Mouse (Mus musculus) left cerebral cortex, adult 2 months (tissue): Measurements from ENCODE around the gene Iqcn. TPM values are rescaled to one million over a fixed set of nuclear protein-coding genes. Genes with fewer than 3 reads are reported as not detected.

Experiments
- DNase-seq, 2 experiments: peaks; one replicate each; pipeline ENCODE4 v3.0.0; 2021 to 2022; ENCODE audit warnings: low spot score in 2 of 2, mixed read lengths in 1 of 2; ENCODE audit errors: extremely low spot score in 1 of 2
- H3K27ac ChIP-seq: fragments of 200-600 bp; 2 replicates; pipeline ENCODE4 v1.8.1; 2022
- H3K4me3 ChIP-seq: fragments of 200-600 bp; 2 replicates; pipeline ENCODE4 v1.8.1; 2022
- CTCF ChIP-seq: fragments of 200-600 bp; IDR thresholded peaks from 2 replicates; pipeline ENCODE4 v1.8.1; 2022; ENCODE audit warnings: antibody characterized with exemption, mild to moderate bottlenecking, moderate library complexity
- intact Hi-C: fragments of 180-260 bp; cut with DNase I; formaldehyde crosslinking; loops from one replicate; pipeline ENCODE4 v1.15.1; 2025
- total RNA-seq, 2 experiments: library from RNA; stranded (reverse); gene quantifications; 2 replicates each; pipeline ENCODE4 v1.2.3; 2021

The Iqcn gene
- total RNA-seq, 2 experiments from 2014 or later, result 0.16 to 0.21 TPM

DNA sequence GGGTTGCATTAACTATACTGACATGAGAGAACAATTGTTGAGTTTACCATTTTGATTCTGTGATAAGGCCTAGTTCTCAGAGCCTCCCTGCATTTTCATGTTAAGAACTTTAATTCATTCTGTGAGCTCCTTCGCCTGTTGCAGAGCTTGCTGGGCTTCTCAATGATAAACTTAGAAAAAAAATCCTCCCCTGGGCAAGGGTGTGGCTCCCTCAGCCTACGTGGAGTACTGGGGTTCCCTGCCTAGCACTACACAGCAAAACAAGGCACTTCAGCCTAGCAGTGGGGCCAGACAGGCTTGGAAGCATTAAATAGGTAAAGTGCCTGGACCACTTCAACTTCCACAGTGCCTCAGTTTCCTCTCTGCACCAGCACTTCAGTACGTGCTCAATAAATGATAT is 21.8 kb upstream of the Iqcn start:
- DNase-seq, result no peak
- intact Hi-C loops, result no loop called here
- no peak for TF ChIP-seq CTCF
- Histone ChIP-seq H3K4me3 (no peak overlapping the region), H3K27ac (peak overlapping the region; percentile 88; the same call in 1 of the 2 replicates)

- intact Hi-C loops, result no loop called here
- DNase-seq, result peak; percentile 55 to 76
- Histone ChIP-seq H3K4me3 (no peak overlapping the region), H3K27ac (peak overlapping the region; percentile 88)
- TF ChIP-seq CTCF, result no peak; the same call in 1 of the 2 replicates
Measured at GRCm38 (mm10) chr8:70682193-70682592, 21.1 kb upstream of the Iqcn start.

- intact Hi-C loops, result no loop called here
Measured at GRCm38 (mm10) chr8:70682692-70683091, 20.6 kb upstream of the Iqcn start.

GRCm38 (mm10) chr8:70684291-70684690 is 19.0 kb upstream of the Iqcn start:
- intact Hi-C loops, result loop anchor here (2.0 kb wide), 1 partner anchor 15 kb away; the partner anchor contains the start of gene Jund
- DNase-seq, result peak; percentile 84 to 85
- H3K27ac ChIP-seq, result peak overlapping the region; percentile 88

More at GRCm38 (mm10) chr8:70682692-70683091, 20.6 kb upstream of the Iqcn start:
- Histone ChIP-seq H3K27ac (peak overlapping the region; percentile 88), H3K4me3 (no peak overlapping the region)
- no peak for DNase-seq
- no peak for TF ChIP-seq CTCF

GRCm38 (mm10) chr8:70687576-70687975 is 15.7 kb upstream of the Iqcn start:
- no peak overlapping the region for H3K27ac ChIP-seq
- H3K4me3 ChIP-seq, result no peak overlapping the region
- intact Hi-C loops, result no loop called here
- no peak for DNase-seq
- no peak for TF ChIP-seq CTCF

More at GRCm38 (mm10) chr8:70684291-70684690, 19.0 kb upstream of the Iqcn start:
- no peak for TF ChIP-seq CTCF
- no peak overlapping the region for H3K4me3 ChIP-seq

- TF ChIP-seq CTCF, result no peak
- Histone ChIP-seq H3K4me3 (no peak overlapping the region), H3K27ac (no peak overlapping the region)
- intact Hi-C loops, result no loop called here
- DNase-seq, result no peak
Measured at GRCm38 (mm10) chr8:70688136-70688535, 15.1 kb upstream of the Iqcn start.

DNA sequence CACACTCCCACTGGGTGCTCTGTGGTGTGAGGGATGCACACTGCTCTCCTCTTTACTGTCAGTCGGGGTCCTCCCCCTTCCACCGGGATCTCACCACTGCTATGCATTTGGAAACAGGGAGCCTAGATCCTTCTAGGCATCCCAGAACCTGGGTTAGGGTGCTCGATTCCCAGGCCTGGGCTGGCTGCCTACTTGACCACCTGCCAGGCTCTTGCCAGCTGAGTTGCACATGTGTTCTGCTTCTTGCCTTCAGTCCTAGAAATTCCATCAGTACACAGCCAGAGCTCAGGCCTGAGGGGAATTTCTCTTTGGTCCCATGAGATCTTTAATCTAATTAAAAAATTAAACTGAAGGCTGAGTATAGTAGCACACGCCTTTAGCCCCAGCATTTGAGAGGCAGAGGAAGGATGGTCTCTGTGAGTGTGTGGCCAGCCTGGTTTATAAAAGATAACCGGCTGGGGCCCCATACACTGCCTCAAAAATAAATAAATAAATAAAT is 13.3 kb upstream of the Iqcn start:
- DNase-seq, result no peak
- H3K4me3 ChIP-seq, result no peak overlapping the region
- no peak overlapping the region for H3K27ac ChIP-seq
- intact Hi-C loops, result no loop called here
- no peak for TF ChIP-seq CTCF

- H3K4me3 ChIP-seq, result no peak overlapping the region
- intact Hi-C loops, result no loop called here
- no peak for TF ChIP-seq CTCF
- no peak overlapping the region for H3K27ac ChIP-seq
- DNase-seq, result no peak
Measured at GRCm38 (mm10) chr8:70691230-70691629, 12.0 kb upstream of the Iqcn start.

- no peak overlapping the region for H3K4me3 ChIP-seq
- H3K27ac ChIP-seq, result no peak overlapping the region
- no peak for TF ChIP-seq CTCF
- intact Hi-C loops, result no loop called here
- no peak for DNase-seq
Measured at GRCm38 (mm10) chr8:70691727-70692231, 11.5 kb upstream of the Iqcn start.

- H3K27ac ChIP-seq, result no peak overlapping the region
- no peak overlapping the region for H3K4me3 ChIP-seq
- TF ChIP-seq CTCF, result no peak
- DNase-seq, result no peak
- intact Hi-C loops, result no loop called here
Measured at GRCm38 (mm10) chr8:70693636-70694035, 9.6 kb upstream of the Iqcn start.

- no peak for TF ChIP-seq CTCF
- intact Hi-C loops, result no loop called here
- Histone ChIP-seq H3K4me3 (no peak overlapping the region), H3K27ac (no peak overlapping the region; the same call in 1 of the 2 replicates)
- DNase-seq, result no peak
Measured at GRCm38 (mm10) chr8:70695318-70696018, 7.8 kb upstream of the Iqcn start.

GRCm38 (mm10) chr8:70696019-70696885 is 7.0 kb upstream of the Iqcn start:
- DNase-seq, result peak in 1 of 2 experiments; percentile 49
- intact Hi-C loops, result no loop called here
- TF ChIP-seq CTCF, result no peak
- Histone ChIP-seq H3K4me3 (no peak overlapping the region), H3K27ac (peak overlapping the region; percentile 69)
